Mouse (Mus musculus) E14TG2a.4 (cell line): ENCODE measurements around the gene Adad2.

Experiments used
- H3K27me3 ChIP-seq: 2 replicates; pipeline ENCODE4 v1.6.1; 2014; ENCODE audit warnings: low read length, control low read depth; ENCODE audit not compliant: insufficient read depth
- H3K36me3 ChIP-seq: 2 replicates; pipeline ENCODE4 v1.6.1; 2014; ENCODE audit warnings: low read length, control low read depth; ENCODE audit not compliant: insufficient read depth
- H3K4me1 ChIP-seq: replicated peaks from 2 replicates; pipeline ENCODE4 v1.6.1; 2014; ENCODE audit warnings: low read depth, low read length, control low read depth
- H3K4me3 ChIP-seq: replicated peaks from 2 replicates; pipeline ENCODE4 v1.5.1; 2014; ENCODE audit warnings: mild to moderate bottlenecking, low read length
- H3K9me3 ChIP-seq: 2 replicates; pipeline ENCODE4 v1.6.1; 2014; ENCODE audit warnings: low read length, control low read depth
- CTCF ChIP-seq: conservative IDR thresholded peaks from 2 replicates; pipeline ENCODE4 v1.5.1; 2014; ENCODE audit warnings: low read length
- NANOG ChIP-seq: IDR thresholded peaks from 2 replicates; pipeline ENCODE4 v1.6.1; 2014; ENCODE audit warnings: borderline replicate concordance, low read length, mixed read lengths
- POU5F1 ChIP-seq: IDR thresholded peaks from 2 replicates; pipeline ENCODE4 v1.6.1; 2014; ENCODE audit warnings: low read length, borderline replicate concordance

The Adad2 gene

GRCm38 (mm10) chr8:119622555-119622954 lies 10.0 kb downstream of the Adad2 start:
- no peak overlapping the region for H3K4me3 ChIP-seq
- TF ChIP-seq POU5F1 = no peak
- peak; percentile 83 for TF ChIP-seq NANOG
- no peak for TF ChIP-seq CTCF
- H3K4me1 ChIP-seq = peaks cover 66% of the 10 kb centered on the region
- H3K36me3 ChIP-seq = no peaks in the 10 kb centered on the region
- H3K9me3 ChIP-seq = no peaks in the 10 kb centered on the region
- peaks cover 66% of the 10 kb centered on the region for H3K27me3 ChIP-seq

GRCm38 (mm10) chr8:119623061-119623460 lies 10.5 kb downstream of the Adad2 start:
- Histone ChIP-seq H3K4me1 (peaks cover 67% of the 10 kb centered on the region), H3K9me3 (no peaks in the 10 kb centered on the region), H3K27me3 (peaks cover 67% of the 10 kb centered on the region), H3K4me3 (no peak overlapping the region), H3K36me3 (no peaks in the 10 kb centered on the region)
- TF ChIP-seq NANOG (no peak), POU5F1 (no peak)

- Histone ChIP-seq H3K27me3 (peaks cover 67% of the 10 kb centered on the region), H3K4me1 (peaks cover 66% of the 10 kb centered on the region), H3K36me3 (no peaks in the 10 kb centered on the region), H3K4me3 (no peak overlapping the region), H3K9me3 (no peaks in the 10 kb centered on the region)
- TF ChIP-seq CTCF (no peak), POU5F1 (no peak), NANOG (no peak)
These were observed 11.2 kb downstream of the Adad2 start for GRCm38 (mm10) chr8:119623744-119624143.

- H3K9me3 ChIP-seq = no peaks in the 10 kb centered on the region
- H3K4me3 ChIP-seq = no peak overlapping the region
- H3K4me1 ChIP-seq = peaks cover 56% of the 10 kb centered on the region
- no peaks in the 10 kb centered on the region for H3K36me3 ChIP-seq
- H3K27me3 ChIP-seq = peaks cover 79% of the 10 kb centered on the region
- TF ChIP-seq POU5F1 = no peak
- no peak for TF ChIP-seq NANOG
- no peak for TF ChIP-seq CTCF
These were observed 12.4 kb downstream of the Adad2 start for GRCm38 (mm10) chr8:119624916-119625315.

GRCm38 (mm10) chr8:119625788-119626187 lies 13.2 kb downstream of the Adad2 start:
- Histone ChIP-seq H3K4me3 (peak overlapping the region; percentile 39), H3K27me3 (peaks cover 87% of the 10 kb centered on the region), H3K4me1 (peaks cover 47% of the 10 kb centered on the region), H3K36me3 (no peaks in the 10 kb centered on the region), H3K9me3 (no peaks in the 10 kb centered on the region)
- TF ChIP-seq NANOG (no peak), CTCF (no peak), POU5F1 (no peak)

GRCm38 (mm10) chr8:119627199-119627598 lies 14.7 kb downstream of the Adad2 start:
- no peak for TF ChIP-seq NANOG
- no peak for TF ChIP-seq CTCF
- no peak for TF ChIP-seq POU5F1
- Histone ChIP-seq H3K4me1 (peaks cover 33% of the 10 kb centered on the region), H3K27me3 (peaks cover 89% of the 10 kb centered on the region), H3K4me3 (no peak overlapping the region), H3K9me3 (no peaks in the 10 kb centered on the region), H3K36me3 (no peaks in the 10 kb centered on the region)

GRCm38 (mm10) chr8:119627613-119628359 lies 15.2 kb downstream of the Adad2 start:
- Histone ChIP-seq H3K27me3 (peaks cover 91% of the 10 kb centered on the region), H3K4me3 (no peak overlapping the region), H3K4me1 (peaks cover 33% of the 10 kb centered on the region), H3K36me3 (no peaks in the 10 kb centered on the region), H3K9me3 (no peaks in the 10 kb centered on the region)
- no peak for TF ChIP-seq CTCF
- no peak for TF ChIP-seq NANOG
- no peak for TF ChIP-seq POU5F1

GRCm38 (mm10) chr8:119630841-119631240 lies 18.3 kb downstream of the Adad2 start:
- TF ChIP-seq NANOG = no peak
- no peak for TF ChIP-seq POU5F1
- TF ChIP-seq CTCF = no peak
- H3K4me1 ChIP-seq = peaks cover 48% of the 10 kb centered on the region
- peaks cover 91% of the 10 kb centered on the region for H3K27me3 ChIP-seq
- H3K4me3 ChIP-seq = no peak overlapping the region
- H3K9me3 ChIP-seq = no peaks in the 10 kb centered on the region
- H3K36me3 ChIP-seq = no peaks in the 10 kb centered on the region

- no peak for TF ChIP-seq NANOG
- TF ChIP-seq POU5F1 = no peak
- TF ChIP-seq CTCF = no peak
- H3K36me3 ChIP-seq = no peaks in the 10 kb centered on the region
- H3K4me3 ChIP-seq = no peak overlapping the region
- H3K9me3 ChIP-seq = no peaks in the 10 kb centered on the region
- peaks cover 92% of the 10 kb centered on the region for H3K27me3 ChIP-seq
- peaks cover 49% of the 10 kb centered on the region for H3K4me1 ChIP-seq
These were observed 19.7 kb downstream of the Adad2 start for GRCm38 (mm10) chr8:119632246-119632645.
